Mouse (Mus musculus): ENCODE results near the gene Rnf150.
A peak's percentile ranks its signal among the peaks of the same experiment; 100 is the strongest.

The Rnf150 gene

DNA sequence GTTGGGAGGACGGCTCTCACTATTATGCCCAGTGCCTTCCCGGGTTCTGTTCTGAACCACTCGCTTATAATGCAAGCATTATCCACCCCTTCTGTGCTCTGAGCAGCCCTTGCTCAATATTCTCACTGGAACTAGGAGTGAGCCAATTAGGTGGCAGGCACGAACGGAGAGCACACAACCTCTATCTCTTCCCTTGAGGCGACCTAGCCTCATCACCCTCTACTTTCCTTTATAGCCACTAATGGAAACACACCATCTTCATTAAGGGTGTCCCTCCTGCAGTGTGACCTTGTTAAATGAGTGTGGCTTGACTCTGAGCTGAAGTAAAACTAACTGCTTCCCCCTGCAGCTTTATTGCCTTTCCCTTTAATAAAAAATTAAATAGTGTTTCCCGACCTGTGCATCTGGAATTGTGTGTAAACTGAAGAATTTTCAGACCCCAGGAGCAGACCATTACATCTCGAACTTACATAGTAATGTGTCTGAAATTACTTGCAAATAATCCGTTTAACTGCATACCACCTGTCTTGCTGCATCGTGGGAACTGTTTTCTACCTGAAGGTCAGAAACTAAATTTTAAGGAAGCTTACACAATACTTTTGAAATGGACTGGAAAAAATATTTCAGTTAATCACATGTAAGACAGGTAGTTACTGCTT is 26.0 kb downstream of the Rnf150 start:
- no peak for DNase-seq (ENCODE audit: extremely low read depth, low read depth)

DNA sequence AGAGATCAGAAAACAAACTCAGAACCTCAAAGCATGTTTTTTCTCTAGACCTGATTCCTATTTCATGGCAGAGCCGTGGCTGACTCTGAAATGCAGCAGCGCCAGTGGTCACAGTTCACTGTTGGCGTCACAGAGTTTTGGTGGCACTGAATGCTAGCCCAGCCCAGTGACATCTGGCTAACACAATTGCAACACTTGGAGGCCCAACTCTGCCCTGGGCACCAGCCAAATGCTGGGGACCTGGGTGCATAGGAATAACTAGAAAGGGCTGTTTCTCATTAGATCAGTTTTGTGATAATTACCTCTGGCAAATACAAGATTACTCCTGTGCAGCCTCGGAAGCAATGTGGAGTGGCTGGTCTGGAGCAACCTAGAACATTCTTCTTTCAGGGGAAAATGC is 31.9 kb downstream of the Rnf150 start:
- DNase-seq (ENCODE audit: extremely low read depth, low read depth) = no peak

DNA sequence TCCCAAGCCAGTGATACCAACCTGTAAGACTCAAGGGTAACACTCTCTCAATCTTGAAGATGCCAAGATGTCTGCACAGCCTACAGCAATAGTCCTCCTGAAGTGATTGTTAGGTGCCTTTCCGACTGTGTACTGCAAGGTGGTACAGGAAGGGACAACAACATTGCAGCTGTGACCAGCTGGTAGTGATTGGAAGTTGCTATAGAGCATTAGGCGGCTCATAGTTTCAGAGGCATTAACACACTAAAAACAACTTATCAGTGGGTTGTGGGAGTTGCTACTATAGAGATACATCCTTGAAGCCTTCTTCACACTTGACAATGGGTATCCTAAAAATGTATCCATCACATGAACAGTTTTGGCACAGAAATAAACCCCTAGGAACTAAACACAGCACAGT is 33.6 kb downstream of the Rnf150 start:
- no peak for DNase-seq (ENCODE audit: extremely low read depth, low read depth)

DNA sequence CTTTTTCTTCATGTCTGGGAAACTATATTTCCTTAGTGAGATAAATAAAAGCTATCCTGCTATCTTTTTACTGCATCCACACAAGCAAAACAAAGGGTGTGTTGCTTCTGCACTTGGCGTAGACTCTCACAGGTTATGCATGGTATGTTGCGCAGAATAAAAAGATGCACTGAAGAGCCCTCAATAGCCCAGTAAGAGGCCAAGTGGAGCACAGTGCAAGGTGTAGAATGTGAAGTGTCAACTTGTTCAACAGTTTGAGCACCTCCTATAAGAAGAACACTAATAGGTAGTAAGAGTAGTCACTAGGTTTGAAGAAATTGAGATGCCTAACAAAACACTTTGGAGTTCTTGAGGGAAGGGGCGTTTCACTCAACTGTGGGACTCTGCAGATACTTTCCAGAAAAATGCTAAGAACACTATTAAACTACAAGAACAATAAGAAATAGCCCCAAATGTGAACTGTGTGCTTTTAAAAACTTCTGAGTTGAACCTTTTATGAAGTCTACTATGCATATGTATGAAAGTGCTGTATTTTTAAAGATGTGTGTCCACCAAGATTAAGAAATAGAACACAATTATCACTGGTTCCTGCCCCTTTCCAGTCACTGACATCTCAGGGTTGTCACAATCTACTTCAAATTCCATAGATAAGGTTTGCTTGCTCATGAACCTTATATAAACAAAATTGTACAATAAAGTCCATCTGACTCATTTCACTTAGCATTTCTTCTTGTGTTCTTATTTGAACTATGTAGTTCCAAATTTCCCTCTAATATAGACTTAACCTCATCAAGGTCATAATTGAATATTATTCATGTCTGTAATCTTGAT is 34.7 kb downstream of the Rnf150 start:
- DNase-seq (ENCODE audit: extremely low read depth, low read depth) = no peak

DNA sequence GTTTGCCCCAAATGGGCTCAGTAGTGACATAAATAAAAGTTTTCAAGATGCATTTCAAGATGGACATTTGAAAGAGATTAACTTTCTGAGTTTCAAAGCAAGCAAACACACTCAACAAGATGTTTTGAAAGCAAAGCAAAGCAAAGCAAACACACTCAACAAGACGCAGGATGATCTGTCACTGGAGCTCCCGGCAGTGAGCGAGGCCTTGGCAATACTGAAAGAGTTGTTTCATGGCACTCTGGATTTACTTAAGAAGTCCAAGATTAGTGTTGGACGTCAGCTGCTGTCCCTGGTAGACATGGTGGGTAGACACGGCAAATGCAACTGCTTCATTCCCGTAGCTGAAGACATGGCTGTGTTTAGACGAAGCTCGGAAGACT is 35.3 kb downstream of the Rnf150 start:
- DNase-seq (ENCODE audit: extremely low read depth, low read depth) = no peak

DNA sequence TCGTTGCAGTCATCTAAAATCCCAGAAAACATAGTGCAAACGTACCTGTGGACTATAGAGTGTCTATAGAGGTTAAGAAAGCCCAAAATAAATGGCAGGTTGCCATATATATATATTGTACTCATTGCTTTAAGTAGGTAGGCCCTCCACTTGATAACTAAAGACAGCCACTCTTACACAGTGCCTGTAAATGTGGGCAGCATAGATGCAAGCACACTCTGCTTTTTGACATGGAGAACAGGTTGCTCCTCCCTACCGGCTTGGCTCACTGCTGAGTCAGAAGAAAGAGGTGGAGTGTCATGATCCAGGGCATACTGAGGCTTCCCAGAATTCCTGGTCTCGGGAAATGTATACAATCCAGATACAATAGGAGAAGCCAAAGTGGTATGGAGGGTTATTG is 37.8 kb downstream of the Rnf150 start:
- DNase-seq (ENCODE audit: extremely low read depth, low read depth) = no peak

DNA sequence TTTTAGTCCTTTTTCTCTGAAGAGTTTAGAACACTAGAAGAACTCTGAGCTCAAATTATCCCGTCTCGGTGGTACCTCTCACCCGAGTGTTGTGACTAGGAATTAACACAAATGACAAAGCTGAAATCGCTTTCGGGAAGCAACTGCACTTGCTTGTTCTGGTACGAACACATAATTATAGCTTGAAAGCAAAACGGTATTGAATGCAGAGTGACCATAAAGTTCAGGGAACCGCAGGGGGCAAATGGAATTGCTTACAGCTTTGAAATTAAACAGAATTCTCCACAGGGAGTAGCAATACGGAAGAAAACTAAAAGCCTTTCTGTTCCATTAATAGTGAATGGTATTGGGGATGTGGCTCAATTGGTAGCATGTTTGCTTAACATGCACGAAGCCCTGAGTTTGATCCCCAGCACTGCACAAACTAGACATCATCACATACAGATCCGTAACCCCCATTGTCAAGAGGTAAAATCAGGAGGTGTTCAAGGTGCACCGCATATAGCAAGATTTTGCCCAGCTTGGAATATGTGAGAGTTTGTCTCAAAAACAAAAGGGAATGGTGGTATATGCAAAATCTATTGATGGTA is 38.5 kb downstream of the Rnf150 start:
- DNase-seq (ENCODE audit: extremely low read depth, low read depth) = no peak

DNA sequence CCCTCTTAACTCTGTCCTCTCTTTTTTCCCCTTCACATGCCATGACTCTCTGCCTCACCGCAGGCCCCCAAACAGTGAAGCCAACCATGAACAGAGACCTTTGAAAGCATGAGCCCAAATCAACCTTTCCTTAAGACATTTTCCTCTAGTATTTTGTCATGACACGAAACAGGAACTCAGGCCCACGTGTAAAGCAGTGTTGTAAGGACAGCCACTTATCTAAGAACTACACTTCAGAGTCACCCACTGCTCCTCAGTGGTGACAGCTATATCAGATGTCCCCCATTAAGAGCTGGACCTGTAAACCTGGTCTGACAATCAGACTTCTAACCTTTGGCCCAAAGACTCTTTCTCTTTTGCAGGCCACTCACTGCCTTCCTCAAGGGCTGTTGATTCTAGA is 40.3 kb downstream of the Rnf150 start:
- no peak for DNase-seq (ENCODE audit: extremely low read depth, low read depth)

DNA sequence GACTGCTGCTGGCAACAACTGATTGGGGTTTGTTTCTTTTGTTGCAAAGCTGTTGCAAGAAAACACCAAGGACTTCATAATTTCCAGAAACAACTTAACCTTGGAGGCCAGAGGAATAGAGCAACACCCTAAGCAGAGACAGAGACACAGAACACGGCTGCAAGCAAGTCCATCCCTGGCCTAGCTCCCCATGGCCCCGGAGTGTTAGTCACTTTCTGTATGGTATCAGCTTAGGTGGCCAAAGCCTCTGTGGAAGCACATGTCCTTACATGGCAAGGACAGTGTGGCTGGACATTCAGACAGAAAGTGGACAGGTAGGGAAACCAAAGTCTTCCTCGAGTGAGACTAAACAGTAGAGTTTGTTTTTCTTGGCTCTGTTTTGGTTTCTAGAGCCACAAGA is 44.1 kb downstream of the Rnf150 start:
- DNase-seq (ENCODE audit: extremely low read depth, low read depth) = no peak

DNA sequence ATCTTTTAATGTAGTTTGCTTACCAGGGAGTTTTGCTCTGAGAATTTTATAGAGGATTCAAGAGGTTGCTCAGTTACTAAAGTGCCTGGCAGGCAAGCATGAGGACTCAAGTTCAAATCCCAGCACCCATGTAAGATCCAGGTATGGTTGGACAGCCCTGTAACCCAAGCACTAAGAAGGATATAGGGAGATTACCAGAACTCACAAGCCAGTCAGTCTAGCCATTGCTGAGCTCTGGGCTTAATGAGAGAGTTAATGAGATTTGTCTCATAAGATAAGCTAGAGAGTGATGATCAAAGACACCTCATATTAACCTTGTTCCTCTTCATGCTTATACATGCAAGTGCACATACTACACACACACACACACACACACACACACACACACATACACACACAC is 48.3 kb downstream of the Rnf150 start:
- no peak for DNase-seq (ENCODE audit: extremely low read depth, low read depth)

DNA sequence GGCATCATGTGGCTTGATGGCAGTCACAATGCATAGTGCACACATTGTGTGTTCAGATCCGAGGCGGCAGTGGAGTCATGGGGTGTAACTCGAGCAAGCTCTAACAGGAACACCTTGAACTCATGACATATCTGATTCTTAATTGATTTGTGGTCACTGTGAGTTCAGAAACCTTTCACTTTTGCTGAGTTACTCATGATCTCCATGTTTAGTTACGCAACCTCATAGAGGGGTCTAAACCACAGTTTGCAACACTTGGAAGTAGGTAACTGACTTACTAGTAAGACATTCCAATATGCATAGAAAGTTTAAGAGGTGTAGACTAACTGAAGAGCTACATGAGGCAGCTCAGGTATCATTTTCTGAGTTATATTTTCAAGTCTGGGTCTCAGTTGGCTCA is 49.1 kb downstream of the Rnf150 start:
- DNase-seq (ENCODE audit: extremely low read depth, low read depth) = no peak

DNA sequence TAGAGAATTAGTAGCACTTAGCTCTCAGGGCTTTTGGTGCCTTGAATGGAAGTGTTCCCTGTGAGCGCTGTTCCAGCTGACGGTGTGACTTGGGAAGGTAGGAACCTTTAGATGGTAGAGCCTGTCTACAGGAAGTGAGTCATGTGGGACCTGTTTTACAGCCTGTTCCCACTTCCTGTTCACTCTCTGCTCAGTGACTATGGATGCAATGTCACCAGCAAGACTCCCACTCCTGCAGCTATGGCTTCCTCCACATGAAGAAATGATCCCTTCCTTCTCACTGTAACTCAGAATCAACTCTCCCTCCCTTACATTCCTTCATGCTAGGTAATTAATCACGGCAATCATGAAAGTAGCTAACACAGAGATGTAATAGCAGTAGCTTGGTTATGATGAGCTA is 51.4 kb downstream of the Rnf150 start:
- DNase-seq (ENCODE audit: extremely low read depth, low read depth) = no peak

DNA sequence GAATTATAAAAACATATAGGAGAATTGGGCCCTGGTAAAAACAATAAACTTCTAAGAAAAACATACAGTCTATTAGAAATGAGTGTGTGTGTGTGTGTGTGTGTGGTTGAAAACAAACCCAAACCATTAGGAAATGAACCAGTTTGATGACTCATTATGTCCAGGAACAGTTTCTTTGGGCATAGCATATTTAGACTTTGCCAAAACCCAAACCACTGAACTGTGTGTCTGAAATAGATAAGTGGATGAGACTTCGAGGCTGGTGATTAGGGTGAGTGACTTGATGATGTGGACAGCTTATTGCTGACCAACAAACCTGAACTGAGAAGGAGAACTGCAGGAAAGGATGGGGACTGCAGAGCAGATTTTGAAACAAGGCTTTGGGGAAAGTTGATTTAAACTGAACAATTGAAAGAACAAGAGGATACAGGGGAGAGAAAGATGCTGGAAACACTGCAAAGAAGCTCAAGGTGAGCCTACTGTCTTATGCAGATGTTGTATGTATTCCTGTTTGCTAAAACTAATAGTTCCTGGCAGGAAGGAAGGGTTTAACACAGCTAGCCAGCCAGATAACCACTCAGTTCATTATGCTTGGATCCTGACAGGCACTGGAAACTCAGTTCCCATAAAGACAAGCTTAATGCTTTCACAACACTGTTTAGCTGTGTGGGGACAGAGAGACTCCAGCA is 53.8 kb downstream of the Rnf150 start:
- DNase-seq (ENCODE audit: extremely low read depth, low read depth) = peak; percentile 78

DNA sequence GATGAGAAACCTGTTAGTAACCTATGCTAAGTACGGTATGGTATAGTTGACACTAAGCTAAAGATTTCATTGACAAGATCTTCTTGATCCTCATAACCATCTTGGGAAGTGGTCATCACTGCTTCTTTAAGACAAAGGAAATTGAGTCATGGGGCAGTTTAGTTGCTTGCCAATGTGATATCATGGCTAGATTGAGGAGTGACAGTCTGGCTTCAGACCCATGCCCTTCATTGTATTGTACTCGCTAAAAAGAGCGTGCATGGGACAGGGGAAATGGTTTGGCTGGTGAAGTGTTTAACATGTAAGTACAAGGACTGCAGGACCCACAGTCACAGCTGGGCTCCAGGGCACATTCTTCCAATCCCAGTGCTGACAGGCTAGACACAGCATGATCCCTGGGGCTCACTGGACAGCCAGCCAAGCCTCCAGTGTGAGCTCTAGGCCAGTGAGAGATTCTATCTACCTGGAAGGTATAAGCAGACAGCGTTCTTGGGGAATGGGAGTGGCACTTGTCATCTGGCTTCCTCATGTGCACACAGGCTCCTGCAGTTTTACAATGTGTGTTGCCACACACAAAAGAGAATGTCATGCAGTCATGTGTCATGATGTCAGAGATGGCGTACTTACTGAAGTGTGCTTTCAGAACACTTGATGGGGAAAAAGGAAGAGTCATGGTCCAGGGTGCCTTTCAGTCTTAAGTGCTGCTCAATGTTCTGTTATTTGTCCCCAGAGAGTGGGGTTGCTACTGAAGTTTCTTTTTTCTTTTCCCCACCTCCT is 54.6 kb downstream of the Rnf150 start:
- no peak for DNase-seq (ENCODE audit: extremely low read depth, low read depth)

DNA sequence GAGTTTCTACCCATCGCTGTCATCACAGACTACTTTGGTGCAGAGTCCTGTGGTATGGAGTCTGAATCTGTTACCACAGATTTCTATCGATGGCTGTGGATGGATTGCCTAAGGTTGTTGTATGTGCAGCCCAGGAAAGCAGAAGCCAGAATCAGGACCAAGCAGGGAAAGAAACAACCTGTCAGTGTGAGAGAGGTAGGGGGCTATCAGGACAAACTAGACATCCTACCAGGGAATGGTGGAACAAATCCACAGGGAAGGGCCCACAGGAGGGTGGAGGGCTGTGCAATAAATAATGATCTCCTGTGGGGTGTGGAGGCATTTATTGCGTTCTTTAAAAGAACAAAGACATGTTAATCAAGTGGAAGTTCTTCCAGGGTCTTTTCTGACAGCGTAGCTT is 56.5 kb downstream of the Rnf150 start:
- DNase-seq (ENCODE audit: extremely low read depth, low read depth) = no peak

DNA sequence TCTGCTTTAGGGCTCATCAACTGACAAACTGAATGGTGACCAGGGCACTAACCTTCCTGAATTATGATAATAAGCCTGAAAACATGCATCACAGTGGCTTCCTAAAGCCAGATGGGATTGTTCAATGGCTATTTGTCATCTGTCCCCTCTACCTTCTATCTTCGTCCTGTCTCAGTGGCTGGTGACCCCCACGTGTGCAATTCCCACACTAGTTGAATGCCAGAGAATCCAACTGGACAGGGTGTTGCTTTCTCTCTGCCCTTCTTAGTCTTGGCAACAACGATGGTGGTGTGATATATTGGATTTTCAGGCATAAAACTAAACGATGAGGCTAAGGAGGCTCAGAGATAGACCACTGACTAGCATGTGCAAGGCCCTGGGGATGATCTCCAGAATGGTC is 57.0 kb downstream of the Rnf150 start:
- no peak for DNase-seq (ENCODE audit: extremely low read depth, low read depth)

DNA sequence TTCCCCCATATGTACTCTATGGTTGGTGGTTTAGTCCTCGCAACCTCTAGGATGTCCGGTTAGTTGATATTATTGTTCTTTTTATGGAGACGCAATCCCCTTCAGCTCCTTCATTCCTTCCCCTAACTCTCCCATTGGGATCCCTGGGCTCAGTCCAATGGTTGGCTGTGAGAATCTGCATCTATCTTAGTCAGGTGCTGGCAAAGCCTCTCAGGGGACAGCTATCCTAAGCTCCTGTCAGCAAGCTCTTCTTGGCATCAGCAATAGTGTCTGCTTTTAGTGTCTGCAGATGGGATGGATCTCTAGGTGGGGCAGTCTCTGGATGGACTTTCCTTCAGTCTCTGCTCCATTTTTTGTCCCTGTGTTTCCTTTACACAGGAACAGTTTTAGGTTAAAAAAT is 62.1 kb downstream of the Rnf150 start:
- no peak for DNase-seq (ENCODE audit: extremely low read depth, low read depth)

DNA sequence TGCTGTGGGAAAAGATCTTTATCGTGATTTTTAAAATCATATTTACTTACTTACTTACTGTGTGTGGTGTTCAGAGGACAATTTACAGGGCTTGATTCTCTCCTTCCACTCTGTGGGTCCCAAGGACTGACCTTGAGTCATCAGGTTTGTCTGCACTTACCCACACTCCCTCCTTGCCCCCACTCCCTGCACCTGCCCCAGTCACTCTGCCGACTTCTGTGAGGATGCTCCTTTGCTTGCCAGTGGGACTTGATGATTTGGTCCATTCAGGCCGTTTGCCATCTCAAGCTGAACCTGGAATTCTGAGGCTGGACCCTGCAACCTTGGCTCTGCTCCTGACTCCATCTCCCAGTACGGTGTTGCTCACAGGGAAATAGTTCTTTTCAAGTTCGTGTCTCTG is 63.4 kb downstream of the Rnf150 start:
- no peak for DNase-seq (ENCODE audit: extremely low read depth, low read depth)

DNA sequence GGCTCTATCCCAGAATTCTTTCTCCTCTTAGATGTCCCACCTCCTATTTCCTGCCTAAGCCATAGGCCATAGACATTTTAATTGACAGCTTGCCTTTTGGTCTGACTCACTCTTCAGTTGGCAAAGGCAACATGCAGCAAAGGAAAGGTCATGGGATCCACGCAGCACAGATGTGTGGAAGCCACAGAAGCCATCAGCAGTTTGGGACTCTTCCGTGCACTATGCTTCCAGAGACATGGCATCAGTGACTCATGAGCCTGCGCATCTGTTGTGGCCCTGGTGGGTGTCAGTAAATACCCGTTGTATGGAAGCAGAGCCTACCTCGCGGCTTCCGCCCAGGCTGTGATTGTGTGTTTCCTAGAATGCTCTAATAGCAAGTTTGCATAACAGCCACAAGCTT is 68.4 kb downstream of the Rnf150 start:
- DNase-seq (ENCODE audit: extremely low read depth, low read depth) = no peak

DNA sequence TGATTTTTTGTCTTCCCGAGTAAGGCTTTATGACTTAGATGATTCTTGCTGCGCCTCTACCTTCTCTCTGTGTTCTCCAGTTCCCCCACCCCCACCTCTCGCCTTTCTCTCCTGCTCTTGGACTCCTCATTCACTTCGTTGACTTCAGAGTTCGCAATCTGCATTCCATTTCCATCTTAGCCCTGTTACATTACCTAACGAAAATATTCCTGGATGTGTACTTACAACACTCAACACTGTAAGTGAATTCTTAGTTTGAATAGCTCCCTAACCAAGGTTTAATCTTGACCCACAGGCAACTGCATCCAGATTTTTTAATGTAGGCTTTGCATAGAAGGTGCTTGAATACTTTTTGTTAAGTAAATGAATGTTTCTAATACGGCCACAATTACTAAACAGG is 73.0 kb downstream of the Rnf150 start:
- DNase-seq (ENCODE audit: extremely low read depth, low read depth) = no peak

DNA sequence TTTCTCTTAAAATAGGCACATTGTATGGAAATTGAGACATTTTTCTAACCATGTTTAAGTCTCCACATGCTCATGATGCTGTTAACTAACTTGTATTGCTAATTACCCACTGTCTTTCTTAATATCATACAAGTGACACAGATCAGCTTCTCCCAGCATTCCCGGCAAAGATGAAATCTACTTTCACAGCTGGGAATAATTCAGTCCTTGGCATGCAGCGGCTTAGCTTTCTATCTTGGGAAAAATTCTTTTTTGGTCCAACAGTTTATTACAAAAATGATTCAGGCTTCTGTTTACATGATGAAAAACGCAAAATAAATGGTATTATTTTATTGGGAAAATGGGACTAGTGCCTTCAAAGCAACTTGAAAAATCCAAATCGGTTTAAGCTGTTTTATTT is 73.7 kb downstream of the Rnf150 start:
- DNase-seq (ENCODE audit: extremely low read depth, low read depth) = no peak

DNA sequence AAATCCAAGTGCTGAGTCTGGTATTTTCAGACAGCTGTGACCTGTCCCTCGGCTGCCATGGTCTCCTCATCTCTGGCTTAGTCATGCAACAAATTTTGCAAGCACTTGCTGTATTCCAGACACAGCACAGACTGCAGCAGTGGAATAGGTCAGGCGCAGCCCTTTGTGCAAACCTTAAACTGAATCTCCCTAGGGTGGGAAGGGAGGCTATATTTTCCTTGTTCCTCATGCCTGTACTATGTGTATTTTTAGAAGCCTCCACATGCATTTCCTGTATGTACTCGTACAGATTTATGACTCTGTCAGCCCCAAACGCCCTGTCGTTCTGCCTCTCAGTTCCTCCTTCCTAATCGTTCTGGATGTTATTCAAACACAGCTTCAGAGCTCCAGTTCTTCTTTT is 76.8 kb downstream of the Rnf150 start:
- DNase-seq (ENCODE audit: extremely low read depth, low read depth) = no peak

Measured in MEL-GATA-1-ER (cell line).